Comparison of ENCODE assay signal across 18 mouse cellular contexts in the genomic region with DNA sequence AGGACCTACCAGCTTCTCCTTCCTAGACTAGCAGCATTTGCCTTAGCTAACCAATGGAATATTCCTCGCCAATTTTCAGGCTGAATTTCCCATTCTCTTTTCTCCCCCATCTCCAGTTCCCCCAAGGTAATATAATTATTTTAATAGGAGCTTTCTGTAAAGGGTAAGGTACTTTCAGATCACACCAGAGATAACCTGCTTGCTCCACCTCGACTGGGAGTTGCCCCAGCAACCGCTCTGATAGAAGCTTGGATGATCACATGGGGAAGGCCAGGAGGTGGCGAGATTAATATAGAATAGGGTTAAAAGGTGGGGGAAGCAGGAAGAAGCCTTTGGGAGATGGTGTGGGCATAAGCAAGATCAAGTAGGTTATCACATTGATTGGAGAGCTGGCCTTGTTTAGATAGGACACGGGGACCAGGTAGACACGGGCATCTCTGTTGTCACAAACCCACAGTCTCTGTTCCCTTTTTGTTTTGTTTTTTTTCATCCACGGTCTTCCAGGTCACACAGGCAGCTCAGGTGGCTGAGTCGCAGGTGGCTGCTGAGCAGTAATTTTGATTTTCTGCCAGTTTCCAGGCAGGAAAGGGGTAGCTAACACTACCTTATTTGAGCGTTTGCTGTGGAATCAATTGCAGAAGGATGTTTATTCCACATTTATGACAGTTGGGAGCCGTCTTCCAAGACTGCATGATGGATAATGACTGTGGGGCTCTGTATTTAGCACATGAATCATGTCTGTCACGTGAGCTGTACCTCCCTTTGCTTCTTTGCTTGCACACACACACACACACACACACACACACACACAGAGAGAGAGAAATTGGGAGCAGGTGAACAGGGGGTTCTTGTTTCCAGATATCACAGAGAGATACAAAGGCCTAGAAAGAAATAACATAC. TPM values are rescaled to one million over a fixed set of nuclear protein-coding genes. Genes with fewer than 3 reads are reported as not detected.
DNase-seq lines count a peak whose midpoint lies in the region; ATAC-seq lines count a peak whose summit lies in the region.
"Had no signal": no experiment of that assay in that cellular context is flagged by ENCODE, and none has a peak within 500 bp of the region (broad histone marks: within the 10 kb centered on the region; RNA-seq: fewer than 3 reads in every experiment).

No protein-coding gene starts in this region.

- H3K4me3 ChIP-seq in hindbrain, embryonic 13.5 days: no peak overlapping the region
- no peak overlapping the region for H3K4me3 ChIP-seq in hindbrain, embryonic 10.5 days
- H3K4me3 ChIP-seq in forebrain, embryonic 16.5 days (replicated peaks; ENCODE audit: low read length): no peak overlapping the region
- H3K4me3 ChIP-seq: embryonic facial prominence, embryonic 12.5 days; heart, embryonic 13.5 days; limb, embryonic 12.5 days; liver, embryonic 13.5 days; megakaryocyte, embryonic 14.5 days had no signal

- no peak overlapping the region for H3K4me2 ChIP-seq in hindbrain, embryonic 13.5 days
- H3K4me2 ChIP-seq in forebrain, embryonic 16.5 days (ENCODE audit: low read length): no peak overlapping the region
- H3K4me2 ChIP-seq: embryonic facial prominence, embryonic 12.5 days; heart, embryonic 13.5 days; limb, embryonic 12.5 days; liver, embryonic 13.5 days had no signal

- no peak for ATAC-seq in cerebellum, adult (ENCODE audit: insufficient number of reproducible peaks, low FRiP score, low TSS enrichment)
- ATAC-seq in hindbrain, embryonic 13.5 days (ENCODE audit: low FRiP score): no peak
- ATAC-seq in forebrain, embryonic 16.5 days: peak; percentile 45; the same call in 1 of the 2 replicates
- ATAC-seq: intestine, postnatal 0 days had no signal

- H3K9me3 ChIP-seq in hindbrain, embryonic 13.5 days: no peaks in the 10 kb centered on the region
- H3K9me3 ChIP-seq in hindbrain, embryonic 10.5 days: no peaks in the 10 kb centered on the region
- no peaks in the 10 kb centered on the region for H3K9me3 ChIP-seq in forebrain, embryonic 16.5 days (ENCODE audit: control insufficient read depth, low read length)
- H3K9me3 ChIP-seq: embryonic facial prominence, embryonic 12.5 days; heart, embryonic 13.5 days; limb, embryonic 12.5 days; liver, embryonic 13.5 days; megakaryocyte, embryonic 14.5 days had no signal

- WGBS in hindbrain, embryonic 13.5 days: 69% methylated on average over 11 of the region's 11 CpGs
- WGBS in hindbrain, embryonic 10.5 days: 80% methylated on average over 11 of the region's 11 CpGs
- 69% methylated on average over 11 of the region's 11 CpGs for WGBS in forebrain, embryonic 16.5 days

- H3K27ac ChIP-seq in hindbrain, embryonic 13.5 days: peak overlapping the region; percentile 36
- H3K27ac ChIP-seq in hindbrain, embryonic 10.5 days: no peak overlapping the region
- H3K27ac ChIP-seq in forebrain, embryonic 16.5 days (ENCODE audit: low read length): peak overlapping the region; percentile 34; the same call in 1 of the 2 replicates
- H3K27ac ChIP-seq: embryonic facial prominence, embryonic 12.5 days; heart, embryonic 13.5 days; limb, embryonic 12.5 days; liver, embryonic 13.5 days had no signal

- DNase-seq in cerebellum, adult 11-12 months: peak; percentile 40
- DNase-seq in hindbrain, embryonic 10.5 days (ENCODE audit: low spot score): no peak
- peak; percentile 34 for DNase-seq in A20 (ENCODE audit: low read depth, low spot score)
- no peak for DNase-seq in urinary bladder, postnatal 14 days (ENCODE audit: low spot score)
- DNase-seq in spleen, postnatal 36 days (ENCODE audit: low spot score in 2 of 2): no peak
- DNase-seq: adrenal gland, postnatal 10 days; heart, postnatal 4 days; kidney, postnatal 10 days; liver, embryonic 13.5 days; thymus, postnatal 4 days had no signal

- peaks cover 13% of the 10 kb centered on the region for H3K4me1 ChIP-seq in hindbrain, embryonic 13.5 days (replicated peaks)
- no peaks in the 10 kb centered on the region for H3K4me1 ChIP-seq in hindbrain, embryonic 10.5 days (replicated peaks)
- peaks cover 7% of the 10 kb centered on the region; the same call in 1 of the 2 replicates for H3K4me1 ChIP-seq in forebrain, embryonic 16.5 days (replicated peaks; ENCODE audit: control insufficient read depth, insufficient read depth, low read length)
- H3K4me1 ChIP-seq: limb, embryonic 12.5 days; liver, embryonic 13.5 days had no signal

- H3K27me3 ChIP-seq in hindbrain, embryonic 13.5 days: no peaks in the 10 kb centered on the region
- no peaks in the 10 kb centered on the region for H3K27me3 ChIP-seq in hindbrain, embryonic 10.5 days (ENCODE audit: insufficient read depth, poor library complexity, severe bottlenecking)
- no peaks in the 10 kb centered on the region for H3K27me3 ChIP-seq in forebrain, embryonic 16.5 days (replicated peaks; ENCODE audit: control insufficient read depth, insufficient read depth, low read length)
- H3K27me3 ChIP-seq: embryonic facial prominence, embryonic 12.5 days; heart, embryonic 13.5 days; limb, embryonic 12.5 days; liver, embryonic 13.5 days had no signal

- H3K36me3 ChIP-seq in hindbrain, embryonic 13.5 days: no peaks in the 10 kb centered on the region
- no peaks in the 10 kb centered on the region for H3K36me3 ChIP-seq in hindbrain, embryonic 10.5 days
- no peaks in the 10 kb centered on the region for H3K36me3 ChIP-seq in forebrain, embryonic 16.5 days (ENCODE audit: control insufficient read depth, insufficient read depth)
- H3K36me3 ChIP-seq: embryonic facial prominence, embryonic 12.5 days; heart, embryonic 13.5 days; limb, embryonic 12.5 days; liver, embryonic 13.5 days had no signal

- no peak overlapping the region for H3K9ac ChIP-seq in hindbrain, embryonic 13.5 days
- H3K9ac ChIP-seq in forebrain, embryonic 16.5 days (replicated peaks; ENCODE audit: low read depth, low read length): no peak overlapping the region
- H3K9ac ChIP-seq: embryonic facial prominence, embryonic 12.5 days; heart, embryonic 13.5 days; limb, embryonic 12.5 days; liver, embryonic 13.5 days had no signal

RNA-seq across cellular contexts. Expression of a gene that starts 47.8 kb away (rescaled TPM):
- 13.5 and 13.9 TPM in 2 replicates for polyA plus RNA-seq in hindbrain, embryonic 13.5 days (2015; fragmentation: Nextera tagmentation; extraction: Ambion mirVana)
- 2.9 and 4.6 TPM in 2 replicates for polyA plus RNA-seq in hindbrain, embryonic 10.5 days (2016; fragmentation: Nextera tagmentation; extraction: Ambion mirVana)
- polyA plus RNA-seq in forebrain, embryonic 16.5 days (2015; fragmentation: Nextera tagmentation; extraction: Ambion mirVana): 18.6 and 19.5 TPM in 2 replicates

Comparison
In these comparisons a context has a peak if more than half of its experiments do, and no peak if none do; other contexts are left out.
1. DNase-seq: peak in cerebellum, adult 11-12 months (single experiment) and A20 (single experiment); none in hindbrain, embryonic 10.5 days (single experiment), urinary bladder, postnatal 14 days (single experiment) and spleen, postnatal 36 days (0 of 2).